Mouse (Mus musculus) liver, embryonic 16.5 days (tissue): ENCODE measurements around the gene Zbtb7a. TPM values are rescaled to one million over a fixed set of nuclear protein-coding genes. Genes with fewer than 3 reads are reported as not detected.

Source experiments
- ATAC-seq: fragments of 200-750 bp; cut with Nextera tagmentation; 2 replicates; pipeline ENCODE4 v1.8.0; 2017; ENCODE audit warnings: low read depth, mild to moderate bottlenecking, moderate number of reproducible peaks, moderate library complexity
- H3K27ac ChIP-seq: fragments of 300-500 bp; sonication (generic); 2 replicates; pipeline ENCODE4 v1.5.1; 2014; ENCODE audit warnings: mild to moderate bottlenecking, low read length
- H3K27me3 ChIP-seq: fragments of 300-500 bp; sonication (generic); 2 replicates; pipeline ENCODE4 v1.6.1; 2014; ENCODE audit warnings: low read depth, low read length, mixed read lengths; ENCODE audit not compliant: control insufficient read depth, insufficient read depth
- H3K36me3 ChIP-seq: fragments of 300-500 bp; sonication (generic); 2 replicates; pipeline ENCODE4 v1.6.1; 2014; ENCODE audit warnings: mild to moderate bottlenecking; ENCODE audit not compliant: control insufficient read depth, insufficient read depth
- H3K4me1 ChIP-seq: fragments of 300-500 bp; sonication (generic); 2 replicates; pipeline ENCODE4 v1.6.1; 2014; ENCODE audit warnings: low read depth, low read length, mixed read lengths; ENCODE audit not compliant: control insufficient read depth
- H3K4me2 ChIP-seq: fragments of 300-500 bp; sonication (generic); 2 replicates; pipeline ENCODE4 v1.6.1; 2014; ENCODE audit warnings: low read depth, low read length, mixed read lengths
- H3K4me3 ChIP-seq: fragments of 300-500 bp; sonication (generic); 2 replicates; pipeline ENCODE4 v1.5.1; 2014; ENCODE audit warnings: low read depth, mild to moderate bottlenecking, low read length
- H3K9ac ChIP-seq: fragments of 300-500 bp; sonication (generic); 2 replicates; pipeline ENCODE4 v1.6.1; 2014; ENCODE audit warnings: low read depth, low read length
- H3K9me3 ChIP-seq: fragments of 300-500 bp; sonication (generic); replicated peaks from 2 replicates; pipeline ENCODE4 v1.6.1; 2016; ENCODE audit warnings: low read length; ENCODE audit not compliant: control insufficient read depth
- WGBS: fragments of 180-500 bp; shearing (Covaris S2); extraction: QIAGEN DNeasy Blood & Tissue Kit; methylation state at CpG from one replicate; pipeline ENCODE4 v1.1.7; 2014; ENCODE audit not compliant: insufficient replicate concordance; 5-methylcytosine and 5-hydroxymethylcytosine counted together
- polyA plus RNA-seq: library from polyadenylated mRNA; unstranded; fragments of >200 nt; fragmentation: Nextera tagmentation; extraction: Ambion mirVana; gene quantifications from 2 replicates; pipeline ENCODE4 v1.2.1, GENCODE M21; 2015

Zbtb7a gene
- polyA plus RNA-seq, 1 experiment from 2014 or later = 35.0 TPM

- H3K27ac ChIP-seq = peak overlapping the region; percentile 99
- H3K9ac ChIP-seq = peak overlapping the region; percentile 99
- peak overlapping the region; percentile 94 for H3K4me2 ChIP-seq
- ATAC-seq = peak; percentile 78
- no peaks in the 10 kb centered on the region for H3K27me3 ChIP-seq
- WGBS = under 1% methylated on average over 51 of the region's 89 CpGs
- H3K4me3 ChIP-seq = peak overlapping the region; percentile 97
- H3K4me1 ChIP-seq = peaks cover 57% of the 10 kb centered on the region
- no peaks in the 10 kb centered on the region for H3K9me3 ChIP-seq
- peaks cover 3% of the 10 kb centered on the region; the same call in 1 of the 2 replicates for H3K36me3 ChIP-seq
These were observed 2.5 kb downstream of the Zbtb7a start for GRCm38 (mm10) chr10:81137252-81138130.

- WGBS = 2% methylated on average over 24 of the region's 24 CpGs
These were observed 3.2 kb downstream of the Zbtb7a start for GRCm38 (mm10) chr10:81138131-81138782.

DNA sequence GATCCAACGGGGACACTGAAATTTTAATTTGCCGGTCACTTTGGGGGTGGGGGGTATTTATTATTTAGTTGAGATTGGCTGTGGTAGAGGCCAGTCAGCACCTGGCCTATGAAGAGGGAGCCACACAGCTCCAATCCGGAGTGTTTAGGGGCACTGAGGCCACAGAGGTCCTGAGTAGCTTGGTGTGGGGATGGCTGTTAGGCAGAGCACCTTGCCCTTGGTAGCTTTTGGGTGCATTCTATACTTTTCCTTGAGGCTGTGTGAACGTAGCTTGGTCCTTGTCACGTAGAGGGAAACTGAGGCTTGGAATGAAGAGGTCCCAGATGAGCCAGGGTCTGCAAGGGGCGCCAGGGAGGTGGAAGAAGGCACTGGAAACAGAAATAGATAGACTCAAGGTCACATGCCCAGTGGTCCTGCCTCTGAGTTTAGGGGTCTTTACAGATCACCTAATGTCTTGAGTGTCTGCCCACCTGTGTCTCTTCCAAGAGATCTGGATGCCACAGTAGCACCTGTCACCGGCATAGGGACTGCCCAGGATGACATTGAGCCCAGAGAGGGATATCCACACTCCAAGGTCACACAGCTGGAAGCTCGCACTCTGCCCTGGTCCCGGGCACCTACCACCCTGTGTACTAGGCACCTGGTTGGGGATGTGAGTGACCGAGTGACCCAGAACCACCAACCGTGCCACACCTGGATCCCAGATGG is 4.0 kb downstream of the Zbtb7a start:
- Histone ChIP-seq H3K4me3 (peak overlapping the region; percentile 93), H3K4me2 (peak overlapping the region; percentile 93), H3K9me3 (no peaks in the 10 kb centered on the region), H3K27me3 (no peaks in the 10 kb centered on the region), H3K4me1 (peaks cover 64% of the 10 kb centered on the region), H3K36me3 (peaks cover 10% of the 10 kb centered on the region), H3K9ac (peak overlapping the region; percentile 89), H3K27ac (peak overlapping the region; percentile 91)
- WGBS = 43% methylated on average over 11 of the region's 11 CpGs
- ATAC-seq = no peak

More at GRCm38 (mm10) chr10:81138131-81138782, 3.2 kb downstream of the Zbtb7a start:
- Histone ChIP-seq H3K9me3 (no peaks in the 10 kb centered on the region), H3K27ac (peak overlapping the region; percentile 91), H3K4me3 (peak overlapping the region; percentile 93), H3K4me2 (peak overlapping the region; percentile 93), H3K36me3 (peaks cover 3% of the 10 kb centered on the region), H3K4me1 (peaks cover 64% of the 10 kb centered on the region), H3K27me3 (no peaks in the 10 kb centered on the region), H3K9ac (peak overlapping the region; percentile 89)
- ATAC-seq = no peak

GRCm38 (mm10) chr10:81139529-81139846 is 4.5 kb downstream of the Zbtb7a start:
- H3K4me1 ChIP-seq = peaks cover 59% of the 10 kb centered on the region
- H3K9ac ChIP-seq = peak overlapping the region; percentile 89
- ATAC-seq = no peak
- peaks cover 15% of the 10 kb centered on the region for H3K36me3 ChIP-seq
- peak overlapping the region; percentile 93 for H3K4me3 ChIP-seq
- H3K9me3 ChIP-seq = no peaks in the 10 kb centered on the region
- no peaks in the 10 kb centered on the region for H3K27me3 ChIP-seq
- H3K27ac ChIP-seq = peak overlapping the region; percentile 18
- 41% methylated on average over 4 of the region's 4 CpGs for WGBS
- H3K4me2 ChIP-seq = peak overlapping the region; percentile 93

GRCm38 (mm10) chr10:81140005-81140404 is 5.0 kb downstream of the Zbtb7a start:
- H3K4me3 ChIP-seq = peak overlapping the region; percentile 93
- peak overlapping the region; percentile 55 for H3K27ac ChIP-seq
- H3K9ac ChIP-seq = peak overlapping the region; percentile 89
- H3K4me2 ChIP-seq = peak overlapping the region; percentile 93
- no peak for ATAC-seq
- H3K27me3 ChIP-seq = no peaks in the 10 kb centered on the region
- WGBS = 31% methylated on average over 8 of the region's 8 CpGs
- no peaks in the 10 kb centered on the region for H3K9me3 ChIP-seq
- H3K4me1 ChIP-seq = peaks cover 54% of the 10 kb centered on the region
- peaks cover 21% of the 10 kb centered on the region for H3K36me3 ChIP-seq

DNA sequence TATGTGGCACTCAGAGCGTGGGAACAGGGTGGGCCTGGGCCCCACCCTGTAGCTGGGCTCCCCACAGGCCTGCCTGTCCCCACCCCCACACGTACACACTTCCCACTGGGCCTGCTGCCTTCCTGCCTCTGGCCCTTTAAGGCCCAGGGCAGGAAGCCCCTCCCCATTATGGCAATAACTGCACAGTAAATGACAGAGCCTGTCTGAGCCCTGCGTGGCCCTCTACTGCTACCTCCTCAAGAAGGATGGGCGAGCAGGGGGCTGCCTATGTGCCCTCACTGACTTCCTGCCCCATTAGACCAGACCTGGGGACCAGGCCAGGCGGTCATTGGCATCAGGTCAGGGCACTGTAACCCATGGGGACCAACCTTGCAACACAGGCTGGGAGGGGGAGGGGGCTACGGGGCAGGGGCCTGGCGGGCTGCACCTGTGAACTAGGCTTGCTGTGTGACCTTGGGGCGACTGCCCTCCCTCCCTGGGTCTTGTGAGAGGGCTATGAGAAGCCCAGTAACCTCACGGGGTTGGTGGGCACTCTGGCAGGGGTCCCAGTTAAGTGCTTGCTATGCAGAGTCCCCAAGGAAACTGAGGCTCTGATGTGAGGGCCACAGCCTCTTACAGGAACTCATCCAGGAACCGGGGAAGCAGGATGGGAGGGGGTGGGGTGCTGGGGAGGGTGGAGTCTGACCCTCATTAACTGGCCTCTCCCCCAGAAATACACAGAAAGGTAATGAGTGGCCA is 5.9 kb downstream of the Zbtb7a start:
- no peak for ATAC-seq
- Histone ChIP-seq H3K9ac (peak overlapping the region; percentile 89), H3K4me2 (peak overlapping the region; percentile 93), H3K4me3 (peak overlapping the region; percentile 93), H3K36me3 (peaks cover 29% of the 10 kb centered on the region), H3K4me1 (peaks cover 57% of the 10 kb centered on the region), H3K27ac (peak overlapping the region; percentile 55), H3K9me3 (no peaks in the 10 kb centered on the region), H3K27me3 (no peaks in the 10 kb centered on the region)
- 40% methylated on average over 10 of the region's 10 CpGs for WGBS

DNA sequence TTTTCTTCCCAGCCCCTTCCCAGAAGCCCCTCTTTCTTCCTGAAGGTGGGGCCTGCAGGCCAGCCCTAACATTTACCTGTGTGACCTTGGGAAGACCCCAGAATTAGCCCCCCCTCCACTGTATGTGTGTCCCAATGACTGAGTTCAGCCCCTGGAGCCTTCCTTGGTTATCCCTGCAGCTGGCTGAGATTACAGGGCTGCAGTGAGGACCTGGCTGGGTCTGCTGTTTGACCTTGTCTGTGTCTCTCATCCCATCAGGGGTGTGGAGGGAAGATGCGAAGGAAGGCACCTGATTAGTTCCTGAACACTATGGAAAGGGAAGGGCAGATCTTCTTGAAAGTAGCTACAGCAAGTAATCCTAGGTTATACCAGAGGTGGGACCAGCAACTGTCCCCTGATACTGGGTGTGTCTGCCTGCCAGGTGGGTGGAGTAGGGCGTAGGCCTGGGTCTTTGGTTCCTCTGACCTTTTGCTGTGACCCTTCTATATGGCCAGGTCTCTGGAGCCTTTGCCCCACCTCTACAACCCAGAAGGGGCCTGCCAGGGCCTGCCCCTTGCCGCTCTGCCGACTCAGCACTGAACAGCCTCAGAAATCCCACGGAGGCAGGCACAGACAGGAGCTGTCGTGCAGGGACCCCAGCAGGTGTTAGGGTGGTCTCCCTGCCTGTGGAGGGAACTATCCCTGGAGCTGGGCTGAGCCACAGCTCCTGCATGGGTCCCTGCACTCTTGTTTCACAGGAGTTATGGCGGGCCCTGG is 6.6 kb downstream of the Zbtb7a start:
- Histone ChIP-seq H3K36me3 (peaks cover 37% of the 10 kb centered on the region), H3K9ac (peak overlapping the region; percentile 33; the same call in 1 of the 2 replicates), H3K4me2 (peak overlapping the region; percentile 93), H3K9me3 (no peaks in the 10 kb centered on the region), H3K27ac (peak overlapping the region; percentile 58), H3K27me3 (no peaks in the 10 kb centered on the region), H3K4me1 (peaks cover 60% of the 10 kb centered on the region), H3K4me3 (peak overlapping the region; percentile 93)
- 76% methylated on average over 7 of the region's 7 CpGs for WGBS
- no peak for ATAC-seq

DNA sequence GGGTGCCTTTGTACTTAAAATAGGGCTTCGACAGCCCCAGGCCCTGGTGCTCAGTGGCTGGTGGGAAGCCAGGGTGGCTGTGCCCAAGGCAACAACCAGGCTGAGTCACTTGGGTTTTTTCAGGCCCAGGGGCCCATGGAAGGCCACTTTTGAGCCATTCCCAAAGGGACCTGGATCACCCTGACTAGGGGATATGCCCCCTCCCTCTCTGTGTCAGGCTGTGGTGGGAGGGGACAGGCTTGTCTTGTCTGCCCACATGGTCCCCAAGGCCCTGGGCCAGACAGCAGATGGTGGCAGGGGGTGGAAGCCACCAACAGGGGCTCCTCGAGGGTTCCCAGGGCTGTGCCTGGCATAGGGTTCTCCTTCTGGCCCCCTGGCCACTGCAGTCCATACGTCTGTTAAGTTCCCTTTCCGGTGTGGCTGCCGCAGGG is 7.5 kb downstream of the Zbtb7a start:
- Histone ChIP-seq H3K27me3 (no peaks in the 10 kb centered on the region), H3K4me1 (peaks cover 60% of the 10 kb centered on the region), H3K4me3 (no peak overlapping the region), H3K9ac (no peak overlapping the region; the same call in 1 of the 2 replicates), H3K36me3 (peaks cover 46% of the 10 kb centered on the region), H3K27ac (0 out of 2 replicates have a peak overlapping the region, but pooled peaks have one; percentile 9), H3K9me3 (no peaks in the 10 kb centered on the region), H3K4me2 (no peak overlapping the region)
- WGBS = 65% methylated on average over 5 of the region's 5 CpGs
- ATAC-seq = no peak
